8 mouse cellular contexts compared by ENCODE assay signal in the genomic region with DNA sequence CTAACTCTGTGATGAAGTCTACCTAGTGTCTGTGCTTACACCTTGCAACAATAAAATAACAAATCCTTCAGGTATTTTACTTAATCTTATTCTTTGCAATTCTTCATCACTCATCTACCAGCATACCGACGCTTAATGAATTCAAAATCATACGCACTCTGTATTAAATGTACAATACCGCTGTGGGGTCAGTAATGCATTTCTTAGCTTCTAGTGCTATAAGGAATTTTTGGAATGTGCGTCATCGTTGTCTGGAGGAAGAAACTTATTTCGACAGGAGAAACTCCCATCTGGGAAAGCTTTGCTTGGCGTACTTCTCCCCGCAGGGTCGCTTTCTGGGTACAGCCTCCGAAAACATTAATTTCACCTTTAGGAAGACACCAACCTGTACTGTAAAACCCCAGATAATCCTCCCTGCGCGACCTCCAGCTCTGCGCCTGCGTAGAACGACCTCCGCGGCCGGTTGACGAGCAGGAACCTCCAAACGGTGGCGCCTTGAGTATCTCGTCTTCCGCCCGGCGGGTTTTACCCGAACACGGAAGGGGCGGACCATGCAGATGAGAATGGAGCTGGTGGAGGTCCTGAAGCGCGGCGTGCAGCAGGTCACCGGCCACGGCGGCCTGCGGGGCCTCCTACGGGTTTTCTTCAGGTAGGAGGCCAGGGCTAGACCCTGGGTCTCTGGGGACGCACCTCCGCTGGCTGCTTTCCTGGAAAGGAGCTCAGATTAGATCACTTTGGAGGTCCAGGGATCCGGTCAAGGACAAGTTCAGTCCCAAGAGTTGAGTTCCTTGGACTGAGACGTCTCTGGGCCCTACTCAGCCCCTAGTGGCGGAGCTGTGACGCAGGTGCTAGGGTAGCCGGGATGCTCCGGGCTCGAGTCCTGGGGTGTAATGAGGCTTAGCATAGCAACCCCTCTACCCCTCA. TPM values are rescaled to one million over a fixed set of nuclear protein-coding genes. Genes with fewer than 3 reads are reported as not detected.
DNase-seq lines count a peak whose midpoint lies in the region; ATAC-seq lines count a peak whose summit lies in the region.

TSS of gene Ndufa12 (plus strand) at position 239 of the 924 bp plus-strand sequence.

- under 1% methylated on average over 46 of the region's 46 CpGs for WGBS in heart, embryonic 13.5 days
- under 1% methylated on average over 46 of the region's 46 CpGs for WGBS in liver, embryonic 12.5 days (ENCODE audit: insufficient replicate concordance)
- under 1% methylated on average over 46 of the region's 46 CpGs for WGBS in stomach, embryonic 15.5 days

- peak within 1 kb of the TSS; percentile 95 for H3K27ac ChIP-seq in brown adipose tissue, adult 24 weeks (replicated peaks; ENCODE audit: low read depth, low read length)
- peak within 1 kb of the TSS; percentile 92 for H3K27ac ChIP-seq in heart, embryonic 13.5 days (replicated peaks)
- peak within 1 kb of the TSS; percentile 81 for H3K27ac ChIP-seq in liver, embryonic 12.5 days
- H3K27ac ChIP-seq in stomach, embryonic 15.5 days = peak within 1 kb of the TSS; percentile 70

- ATAC-seq in heart, embryonic 13.5 days (ENCODE audit: extremely low read depth, insufficient number of reproducible peaks, low FRiP score, low TSS enrichment) = peak; percentile 88
- peak; percentile 97 for ATAC-seq in liver, embryonic 12.5 days
- peak; percentile 94 for ATAC-seq in stomach, embryonic 15.5 days (ENCODE audit: insufficient read depth, low FRiP score, low read depth)

- H3K4me1 ChIP-seq in brown adipose tissue, adult 24 weeks (ENCODE audit: control insufficient read depth, insufficient read depth, insufficient read length, low read length) = no peaks in the 10 kb centered on the region
- H3K4me1 ChIP-seq in heart, embryonic 13.5 days = peaks cover 15% of the 10 kb centered on the region
- H3K4me1 ChIP-seq in liver, embryonic 12.5 days = peaks cover 21% of the 10 kb centered on the region
- H3K4me1 ChIP-seq in stomach, embryonic 15.5 days = peaks cover 3% of the 10 kb centered on the region; the same call in 1 of the 2 replicates

- H3K36me3 ChIP-seq in heart, embryonic 13.5 days = peaks cover 55% of the 10 kb centered on the region
- peaks cover 52% of the 10 kb centered on the region for H3K36me3 ChIP-seq in liver, embryonic 12.5 days
- 0 out of 2 replicates have a peak, but pooled peaks cover 10% of the 10 kb centered on the region for H3K36me3 ChIP-seq in stomach, embryonic 15.5 days

- no peaks in the 10 kb centered on the region for H3K9me3 ChIP-seq in heart, embryonic 13.5 days
- H3K9me3 ChIP-seq in liver, embryonic 12.5 days (replicated peaks) = no peaks in the 10 kb centered on the region
- no peaks in the 10 kb centered on the region for H3K9me3 ChIP-seq in stomach, embryonic 15.5 days

- peak within 1 kb of the TSS; percentile 79 for H3K4me2 ChIP-seq in heart, embryonic 13.5 days
- H3K4me2 ChIP-seq in liver, embryonic 12.5 days = peak within 1 kb of the TSS; percentile 78
- H3K4me2 ChIP-seq in stomach, embryonic 15.5 days = peak within 1 kb of the TSS; percentile 69

- no peaks in the 10 kb centered on the region for H3K27me3 ChIP-seq in heart, embryonic 13.5 days (replicated peaks)
- no peaks in the 10 kb centered on the region for H3K27me3 ChIP-seq in liver, embryonic 12.5 days (replicated peaks)
- no peaks in the 10 kb centered on the region for H3K27me3 ChIP-seq in stomach, embryonic 15.5 days (replicated peaks)

- DNase-seq in CD4-positive, CD25-positive, alpha-beta regulatory T cell, adult 2 months (ENCODE audit: low read depth, low spot score) = peak; percentile 96
- peak; percentile 45 for DNase-seq in fat pad, adult 2 months (ENCODE audit: extremely low read depth, low read depth, low spot score)
- DNase-seq in kidney, postnatal 10 days = peak; percentile 97
- DNase-seq in natural killer cell, adult 2 months (ENCODE audit: low spot score in 2 of 2) = peak; percentile 91 to 95

- peak within 1 kb of the TSS; percentile 92 for H3K9ac ChIP-seq in heart, embryonic 13.5 days
- H3K9ac ChIP-seq in liver, embryonic 12.5 days = peak within 1 kb of the TSS; percentile 84
- H3K9ac ChIP-seq in stomach, embryonic 15.5 days = peak within 1 kb of the TSS; percentile 59

- peak within 1 kb of the TSS; percentile 98 for H3K4me3 ChIP-seq in brown adipose tissue, adult 24 weeks (ENCODE audit: insufficient read depth, low read depth, low read length)
- H3K4me3 ChIP-seq in heart, embryonic 13.5 days = peak within 1 kb of the TSS; percentile 87
- H3K4me3 ChIP-seq in liver, embryonic 12.5 days = peak within 1 kb of the TSS; percentile 90
- peak within 1 kb of the TSS; percentile 70 for H3K4me3 ChIP-seq in stomach, embryonic 15.5 days (replicated peaks)

RNA-seq across cellular contexts. Expression of gene Ndufa12, which starts in this region (rescaled TPM):
- polyA plus RNA-seq in brown adipose tissue, adult 24 weeks (2012; ENCODE audit: insufficient read depth, insufficient read length, missing spikeins) = 1,297 and 1,423 TPM in 2 replicates
- 496 and 581 TPM in 2 replicates for polyA plus RNA-seq in heart, embryonic 13.5 days (2015; fragmentation: Nextera tagmentation; extraction: Ambion mirVana)
- 282 and 291 TPM in 2 replicates for polyA plus RNA-seq in liver, embryonic 12.5 days (2016; fragmentation: Nextera tagmentation; extraction: Ambion mirVana)
- 350 and 457 TPM in 2 replicates for polyA plus RNA-seq in stomach, embryonic 15.5 days (2015; fragmentation: Nextera tagmentation; extraction: Ambion mirVana)

Comparison
In these comparisons a context has a peak if more than half of its experiments do, and no peak if none do; other contexts are left out.
1. Peak in every context shown above with its lines: DNase-seq, ATAC-seq, H3K4me3 ChIP-seq and H3K27ac ChIP-seq.
2. DNase-seq: peak in every context shown above with its lines; median percentile 97 in kidney, postnatal 10 days; 96 in CD4-positive, CD25-positive, alpha-beta regulatory T cell, adult 2 months; 93 in natural killer cell, adult 2 months; 45 in fat pad, adult 2 months.